Mouse (Mus musculus): ENCODE measurements around the gene Mbd3. TPM values are rescaled to one million over a fixed set of nuclear protein-coding genes. Genes with fewer than 3 reads are reported as not detected.

Gene Mbd3
- polyA plus RNA-seq, 2 experiments: 44.3 to 79.5 TPM

DNA sequence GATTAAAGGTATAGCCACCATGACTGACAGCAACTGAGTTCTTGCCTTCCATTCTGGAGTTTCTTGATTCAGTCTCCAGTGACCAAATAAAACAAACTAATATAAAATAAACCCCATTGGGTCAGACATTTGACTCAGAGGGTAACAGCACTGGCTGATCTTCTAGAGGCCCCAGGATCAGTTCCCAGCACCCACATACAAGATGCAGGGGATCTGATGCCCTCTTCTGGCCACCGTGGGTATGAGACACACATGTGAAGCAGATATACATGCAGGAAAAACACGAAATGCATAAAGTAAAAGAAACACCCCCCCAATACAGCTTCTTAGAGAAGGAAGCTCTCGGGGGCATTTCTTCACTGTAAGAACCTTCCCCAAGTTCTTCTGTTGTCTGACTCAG, 25.7 kb upstream of the Mbd3 start:
- Histone ChIP-seq H3K36me3 (replicated peaks; ENCODE audit: control insufficient read depth, insufficient read depth, low read depth) (peaks cover 69% of the 10 kb centered on the region), H3K4me3 (ENCODE audit: insufficient read depth in 1 of 2, low read depth in 2 of 2, low read length in 2 of 2) (no peak overlapping the region), H3K27me3 (ENCODE audit: control insufficient read depth, insufficient read depth, low read length) (no peaks in the 10 kb centered on the region), H3K4me1 (replicated peaks; ENCODE audit: control insufficient read depth in 2 of 2, insufficient read depth in 2 of 2, low read length in 1 of 2) (peaks cover 47 to 48% of the 10 kb centered on the region in 2 experiments), H3K9ac (replicated peaks) (no peak overlapping the region), H3K9me3 (ENCODE audit: control insufficient read depth, low read length) (peaks cover 3% of the 10 kb centered on the region; the same call in 1 of the 2 replicates), H3K27ac (peak overlapping the region; percentile 93), H3K4me2 (ENCODE audit: low read depth) (no peak overlapping the region)
- 91% methylated on average over 3 of the region's 3 CpGs for WGBS (ENCODE audit: insufficient replicate concordance)
- ATAC-seq (ENCODE audit: insufficient read depth) (no peak), DNase-seq (ENCODE audit: low read depth in 3 of 3, low spot score in 3 of 3) (no peak)
- TF ChIP-seq CTCF (IDR thresholded peaks at IDR 0.05; ENCODE audit: low read depth) (peak; percentile 37), EP300 (IDR thresholded peaks at IDR 0.05; ENCODE audit: low read depth) (no peak)

DNA sequence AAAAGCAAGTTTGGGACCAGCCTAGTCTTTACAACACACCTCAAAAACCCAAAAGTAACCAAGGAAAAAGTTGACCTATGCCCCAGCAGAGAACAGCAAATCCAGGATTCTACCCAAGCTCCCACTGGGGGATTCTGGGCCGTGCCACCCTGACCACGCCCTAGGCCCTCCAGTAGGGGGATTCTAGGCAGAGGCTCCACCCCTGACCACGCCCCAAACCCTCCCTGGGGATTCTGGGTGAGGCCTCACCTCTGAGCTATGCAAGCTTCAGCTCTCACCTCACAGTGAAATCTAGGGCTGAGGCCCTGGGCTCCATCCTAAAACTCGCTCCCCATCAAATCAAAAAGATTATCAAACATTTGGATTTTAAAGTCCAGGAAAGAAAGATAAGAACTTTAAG, 24.2 kb upstream of the Mbd3 start:
- H3K4me1 ChIP-seq (replicated peaks; ENCODE audit: control insufficient read depth in 2 of 2, insufficient read depth in 2 of 2, low read length in 1 of 2): peaks cover 62 to 63% of the 10 kb centered on the region in 2 experiments
- peak overlapping the region; percentile 62 for H3K9ac ChIP-seq (replicated peaks)

GRCm38 (mm10) chr10:80421651-80422472, 22.5 kb upstream of the Mbd3 start:
- 15% methylated on average over 9 of the region's 9 CpGs for WGBS (ENCODE audit: insufficient replicate concordance)
- Histone ChIP-seq H3K27ac (peak overlapping the region; percentile 93), H3K4me2 (ENCODE audit: low read depth) (peak overlapping the region; percentile 85), H3K9ac (replicated peaks) (peak overlapping the region; percentile 72), H3K36me3 (replicated peaks; ENCODE audit: control insufficient read depth, insufficient read depth, low read depth) (peaks cover 71% of the 10 kb centered on the region), H3K4me3 (ENCODE audit: insufficient read depth in 1 of 2, low read depth in 2 of 2, low read length in 2 of 2) (peak overlapping the region; percentile 28 to 54), H3K4me1 (replicated peaks; ENCODE audit: control insufficient read depth in 2 of 2, insufficient read depth in 2 of 2, low read length in 1 of 2) (peaks cover 64 to 66% of the 10 kb centered on the region in 2 experiments), H3K27me3 (ENCODE audit: control insufficient read depth, insufficient read depth, low read length) (no peaks in the 10 kb centered on the region), H3K9me3 (ENCODE audit: control insufficient read depth, low read length) (peaks cover 3% of the 10 kb centered on the region; the same call in 1 of the 2 replicates)
- peak; percentile 95 for ATAC-seq (ENCODE audit: insufficient read depth)
- DNase-seq (ENCODE audit: low read depth in 3 of 3, low spot score in 3 of 3): peak; percentile 78 to 86 (median 84)
- TF ChIP-seq EP300 (IDR thresholded peaks at IDR 0.05; ENCODE audit: low read depth) (peak; percentile 85), CTCF (IDR thresholded peaks at IDR 0.05; ENCODE audit: low read depth) (no peak)

More for the DNA sequence above, 24.2 kb upstream of the Mbd3 start:
- Histone ChIP-seq H3K27me3 (ENCODE audit: control insufficient read depth, insufficient read depth, low read length) (no peaks in the 10 kb centered on the region), H3K4me3 (ENCODE audit: insufficient read depth in 1 of 2, low read depth in 2 of 2, low read length in 2 of 2) (peak overlapping the region in 1 of 2 experiments; percentile 0; a peak in 1 of 4 replicates), H3K9me3 (ENCODE audit: control insufficient read depth, low read length) (peaks cover 3% of the 10 kb centered on the region; the same call in 1 of the 2 replicates), H3K36me3 (replicated peaks; ENCODE audit: control insufficient read depth, insufficient read depth, low read depth) (peaks cover 69% of the 10 kb centered on the region), H3K27ac (peak overlapping the region; percentile 93), H3K4me2 (ENCODE audit: low read depth) (peak overlapping the region; percentile 85)
- DNase-seq (ENCODE audit: low read depth in 3 of 3, low spot score in 3 of 3): peak; percentile 77 to 79 (median 78)
- WGBS (ENCODE audit: insufficient replicate concordance): 13% methylated on average over 4 of the region's 4 CpGs
- peak; percentile 69 for ATAC-seq (ENCODE audit: insufficient read depth)
- TF ChIP-seq CTCF (IDR thresholded peaks at IDR 0.05; ENCODE audit: low read depth): peak; percentile 40; the same call in 1 of the 2 replicates
- TF ChIP-seq EP300 (IDR thresholded peaks at IDR 0.05; ENCODE audit: low read depth): no peak

DNA sequence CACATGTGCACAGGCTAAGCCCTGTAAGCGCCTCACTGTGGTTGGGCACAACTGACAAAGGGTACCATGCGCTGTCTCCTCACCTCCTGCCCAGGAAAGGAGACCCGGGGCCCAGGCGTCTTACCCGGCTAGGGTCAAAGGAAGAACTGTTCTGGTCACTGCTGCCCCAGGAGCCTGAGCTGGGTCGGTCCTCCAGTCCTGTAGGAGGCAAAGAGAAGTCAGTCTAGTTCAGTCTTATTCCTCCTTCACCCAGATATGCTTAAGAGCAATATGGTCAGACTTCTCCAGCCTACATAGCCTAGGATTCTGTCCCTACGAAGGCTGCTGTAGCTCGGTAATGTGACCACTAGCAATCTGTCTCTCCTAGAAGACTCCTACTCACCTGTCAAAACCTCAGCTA, 21.9 kb upstream of the Mbd3 start:
- DNase-seq (ENCODE audit: low read depth in 3 of 3, low spot score in 3 of 3) (no peak), ATAC-seq (ENCODE audit: insufficient read depth) (no peak)
- WGBS (ENCODE audit: insufficient replicate concordance): 65% methylated on average over 8 of the region's 8 CpGs
- Histone ChIP-seq H3K36me3 (replicated peaks; ENCODE audit: control insufficient read depth, insufficient read depth, low read depth) (peaks cover 71% of the 10 kb centered on the region), H3K4me1 (replicated peaks; ENCODE audit: control insufficient read depth in 2 of 2, insufficient read depth in 2 of 2, low read length in 1 of 2) (peaks cover 64 to 66% of the 10 kb centered on the region in 2 experiments), H3K9me3 (ENCODE audit: control insufficient read depth, low read length) (peaks cover 3% of the 10 kb centered on the region; the same call in 1 of the 2 replicates), H3K4me3 (ENCODE audit: insufficient read depth in 1 of 2, low read depth in 2 of 2, low read length in 2 of 2) (peak overlapping the region; percentile 28 to 54), H3K27ac (peak overlapping the region; percentile 93), H3K27me3 (ENCODE audit: control insufficient read depth, insufficient read depth, low read length) (no peaks in the 10 kb centered on the region), H3K9ac (replicated peaks) (peak overlapping the region; percentile 72), H3K4me2 (ENCODE audit: low read depth) (peak overlapping the region; percentile 85)
- TF ChIP-seq EP300 (IDR thresholded peaks at IDR 0.05; ENCODE audit: low read depth) (no peak), CTCF (IDR thresholded peaks at IDR 0.05; ENCODE audit: low read depth) (no peak)

GRCm38 (mm10) chr10:80420729-80421128, 21.4 kb upstream of the Mbd3 start:
- DNase-seq (ENCODE audit: low read depth in 3 of 3, low spot score in 3 of 3) (no peak), ATAC-seq (ENCODE audit: insufficient read depth) (no peak)
- H3K36me3 ChIP-seq (replicated peaks; ENCODE audit: control insufficient read depth, insufficient read depth, low read depth): peaks cover 71% of the 10 kb centered on the region
- H3K4me1 ChIP-seq (replicated peaks; ENCODE audit: control insufficient read depth in 2 of 2, insufficient read depth in 2 of 2, low read length in 1 of 2): peaks cover 64 to 66% of the 10 kb centered on the region in 2 experiments
- H3K27ac ChIP-seq: peak overlapping the region; percentile 93
- peak overlapping the region; percentile 85 for H3K4me2 ChIP-seq (ENCODE audit: low read depth)
- peak overlapping the region; percentile 72 for H3K9ac ChIP-seq (replicated peaks)
- H3K9me3 ChIP-seq (ENCODE audit: control insufficient read depth, low read length): peaks cover 3% of the 10 kb centered on the region; the same call in 1 of the 2 replicates
- TF ChIP-seq CTCF (IDR thresholded peaks at IDR 0.05; ENCODE audit: low read depth): no peak
- 83% methylated on average over 10 of the region's 10 CpGs for WGBS (ENCODE audit: insufficient replicate concordance)
- peak overlapping the region; percentile 28 to 54 for H3K4me3 ChIP-seq (ENCODE audit: insufficient read depth in 1 of 2, low read depth in 2 of 2, low read length in 2 of 2)
- H3K27me3 ChIP-seq (ENCODE audit: control insufficient read depth, insufficient read depth, low read length): no peaks in the 10 kb centered on the region
